Mouse (Mus musculus) monocyte, adult 2 months (primary cell): ENCODE measurements at regions not wholly inside any gene's neighbourhood (a gene's known extent, or its start where the extent isn't known, plus 50 kb on each side); places are given as distances from the start of the nearest gene placed in this dataset.

Source experiments
- DNase-seq, 2 experiments: peaks; one replicate each; pipeline ENCODE4 v3.0.0; 2022; ENCODE audit warnings: low spot score in 2 of 2, low read depth in 1 of 2

DNA sequence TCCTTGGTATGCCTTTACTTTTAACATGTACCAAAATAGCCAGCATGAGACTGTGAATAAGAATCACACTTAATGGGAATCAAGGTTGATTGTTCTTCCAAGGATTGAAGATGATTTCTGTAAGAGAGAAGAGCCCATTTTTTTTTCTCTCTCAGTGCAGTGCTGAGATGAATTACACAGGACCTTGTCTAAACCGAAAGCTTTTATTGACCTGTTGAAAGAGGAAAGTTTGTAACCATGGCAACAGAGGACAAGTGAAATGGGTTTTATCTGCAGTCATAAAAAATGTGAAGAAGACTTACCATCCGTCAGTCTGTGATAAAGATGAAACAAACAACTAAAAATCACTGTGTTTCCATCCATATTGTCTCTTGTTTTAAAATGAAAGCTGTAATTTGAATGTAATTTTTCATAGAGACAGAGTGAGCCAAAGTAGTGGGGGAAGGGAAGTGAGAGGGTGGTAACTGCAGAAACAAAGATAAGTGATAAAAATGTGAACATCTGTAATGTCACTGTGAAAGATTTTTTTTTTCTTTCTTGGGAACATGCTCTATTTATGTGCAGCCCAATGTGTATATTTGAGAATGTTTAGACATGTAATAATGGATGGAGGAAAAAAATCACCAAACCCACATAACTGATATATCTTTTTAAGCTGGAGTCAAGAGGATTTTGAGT, 661.9 kb downstream of the Basp1 start:
- DNase-seq = no peak

DNA sequence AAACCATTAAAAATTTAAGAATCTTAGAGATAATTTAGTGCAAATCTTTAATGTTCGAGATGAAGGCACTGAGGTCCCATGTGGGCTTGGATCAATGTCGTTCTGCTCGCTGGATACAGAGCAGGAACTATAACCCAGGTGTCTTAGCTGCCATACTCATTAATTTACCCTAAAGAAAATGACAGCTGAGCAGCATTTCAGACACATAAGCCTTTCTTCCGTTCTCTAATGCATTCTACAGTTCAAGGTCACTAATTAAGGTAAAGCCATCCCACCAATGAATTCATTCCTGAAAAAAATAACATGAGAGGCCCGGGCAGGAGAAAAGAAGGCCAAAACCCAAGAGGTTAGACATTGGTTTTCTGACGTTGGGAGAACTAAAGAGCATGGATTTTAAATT, 670.3 kb downstream of the Basp1 start:
- no peak for DNase-seq

DNA sequence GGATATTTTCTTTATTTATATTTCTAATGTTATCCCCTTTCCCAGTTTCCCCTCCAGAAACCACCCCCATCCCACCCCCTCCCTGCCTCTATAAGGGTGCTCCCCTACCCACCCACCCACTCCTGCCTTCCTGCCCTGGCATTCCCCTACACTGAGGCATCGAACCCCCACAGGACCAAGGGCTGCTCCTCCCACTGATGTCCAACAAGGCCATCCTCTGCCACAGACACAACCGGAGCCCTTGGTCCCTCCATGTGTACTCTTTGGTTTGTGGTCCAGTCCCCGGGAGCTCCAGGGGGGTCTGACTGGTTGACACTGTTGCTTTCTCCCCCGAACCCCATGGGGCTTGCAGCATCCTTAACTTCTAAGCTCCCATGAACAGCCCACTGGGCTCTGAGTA, 688.4 kb downstream of the Basp1 start:
- no peak for DNase-seq

DNA sequence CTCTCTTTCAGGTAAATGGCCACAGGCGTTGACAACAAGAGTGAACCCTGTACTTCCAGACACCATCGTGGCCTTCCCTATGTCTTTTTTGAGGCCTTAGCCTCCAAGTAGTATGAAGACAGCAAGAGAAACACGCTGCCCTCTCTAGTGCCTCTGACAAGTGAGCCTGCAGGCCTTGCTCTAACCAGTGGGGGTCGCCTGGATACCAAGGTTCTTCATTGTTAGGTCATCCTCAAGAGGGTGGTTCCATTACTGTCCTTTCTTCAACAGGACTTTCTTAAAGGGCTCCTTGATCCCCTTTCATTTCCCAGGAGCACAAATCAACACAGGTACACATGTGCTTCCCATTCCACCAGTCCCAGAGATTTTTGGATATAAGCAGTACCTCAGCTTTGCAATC, 688.9 kb downstream of the Basp1 start:
- DNase-seq = no peak

DNA sequence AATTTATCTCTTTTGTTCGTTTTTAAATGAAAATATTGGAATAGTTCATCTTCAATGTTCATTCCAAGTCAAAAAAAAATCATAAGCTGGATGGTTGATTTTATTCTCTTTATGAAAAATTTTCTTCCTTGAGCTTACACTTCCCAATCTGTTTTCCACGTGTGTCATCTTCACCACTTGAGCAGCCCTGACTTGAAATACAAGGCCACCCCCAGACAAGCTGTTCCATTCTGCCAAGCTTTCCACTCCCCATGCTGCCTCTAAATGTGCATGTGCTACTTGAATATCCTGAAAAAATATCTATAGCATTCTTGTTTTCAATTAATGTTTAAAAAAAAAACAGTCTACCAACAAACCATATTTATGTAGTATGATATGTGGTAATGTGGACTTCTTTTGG, 693.2 kb downstream of the Basp1 start:
- DNase-seq = no peak

DNA sequence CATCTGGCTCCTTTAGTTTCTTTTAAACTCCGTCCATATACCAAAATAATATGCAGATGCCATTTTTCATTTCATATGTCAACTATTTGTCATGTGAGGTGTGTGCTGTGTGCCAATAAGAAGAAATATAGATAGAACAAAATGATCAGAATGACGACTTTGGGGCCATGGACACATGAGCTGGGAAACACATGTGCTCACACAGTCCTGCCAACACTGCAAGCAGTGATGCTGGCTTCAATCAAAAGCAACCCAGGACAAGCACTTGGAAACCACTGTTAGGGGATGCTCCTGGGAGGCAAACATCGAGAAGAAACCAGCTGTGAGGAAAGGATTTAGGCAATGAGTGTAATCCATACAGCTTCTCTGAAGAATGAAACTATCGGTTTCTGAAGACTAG, 731.4 kb downstream of the Basp1 start:
- no peak for DNase-seq

DNA sequence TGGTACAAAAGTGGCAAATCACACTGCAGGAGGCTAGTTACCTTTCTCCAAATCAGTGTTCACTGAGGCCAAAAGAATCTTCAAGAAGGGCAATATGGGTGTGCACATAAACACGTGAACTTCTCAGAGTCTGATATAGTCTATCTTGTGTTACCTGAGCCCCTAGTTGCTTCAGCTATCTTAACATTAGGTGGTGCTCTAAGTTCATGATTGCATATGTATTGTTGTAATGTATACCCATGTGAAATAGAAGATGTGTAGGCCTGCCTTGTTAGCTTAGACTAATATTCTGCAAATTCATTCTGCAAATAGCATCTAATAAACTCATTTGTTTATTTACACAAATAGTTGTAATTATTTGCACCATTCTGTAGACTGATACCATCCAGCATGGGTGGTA, 764.6 kb downstream of the Basp1 start:
- DNase-seq = no peak

DNA sequence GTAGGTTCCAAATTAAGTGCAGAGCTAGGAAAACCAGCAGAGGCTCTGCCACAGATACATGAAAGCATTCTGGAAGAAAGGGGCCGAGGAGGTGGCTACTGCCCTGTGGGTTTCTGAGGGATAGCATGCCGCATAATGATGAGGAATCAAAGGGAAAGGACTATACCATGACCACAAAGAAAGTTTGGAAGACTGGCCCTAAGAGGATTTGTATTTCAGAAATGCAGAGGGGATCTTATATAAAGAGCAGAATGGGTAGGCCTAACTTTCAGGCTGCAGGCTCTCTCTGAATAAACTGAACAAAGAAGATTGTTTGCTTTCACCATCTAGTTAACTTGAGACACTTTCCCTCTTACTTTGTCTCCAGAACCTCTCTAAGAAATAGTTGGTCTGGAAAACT, 777.9 kb downstream of the Basp1 start:
- no peak for DNase-seq

DNA sequence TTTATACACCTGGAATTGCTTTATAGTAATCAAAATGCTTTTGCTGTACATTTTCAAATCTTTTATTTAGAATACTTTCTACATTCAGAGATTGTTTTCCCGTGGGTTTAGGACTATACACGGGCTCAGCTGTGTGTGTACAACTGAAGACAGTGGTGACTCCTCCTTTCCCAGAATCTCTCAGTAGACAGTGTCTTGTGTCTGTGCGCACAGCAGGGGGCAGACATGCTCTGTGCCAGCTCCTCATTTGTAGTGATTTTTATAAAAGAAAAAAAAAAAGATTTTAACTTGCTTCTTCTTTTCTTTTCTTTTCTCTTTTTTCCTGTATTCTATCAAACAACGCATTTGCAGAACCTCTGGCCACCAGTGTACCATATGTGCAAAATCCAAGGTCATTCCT, 817.3 kb downstream of the Basp1 start:
- DNase-seq = no peak

DNA sequence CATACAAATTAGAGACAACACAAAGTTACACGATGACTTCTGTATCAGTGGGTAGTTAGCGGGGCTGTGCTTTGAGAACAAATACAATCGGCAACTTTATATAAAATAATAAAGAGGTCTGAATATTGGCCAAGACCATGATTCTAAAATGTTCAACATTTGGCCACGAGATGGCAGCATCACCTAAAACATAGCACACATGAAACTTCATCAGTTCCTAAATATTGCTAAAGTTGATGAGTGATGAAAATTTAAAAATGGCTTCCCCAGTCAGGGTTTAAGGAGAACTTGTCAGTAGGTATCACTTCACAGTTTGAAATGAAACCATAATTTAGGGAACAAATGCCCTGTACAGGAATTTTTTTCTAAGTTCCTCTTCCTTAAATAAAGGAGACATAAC, 824.6 kb downstream of the Basp1 start:
- no peak for DNase-seq

DNA sequence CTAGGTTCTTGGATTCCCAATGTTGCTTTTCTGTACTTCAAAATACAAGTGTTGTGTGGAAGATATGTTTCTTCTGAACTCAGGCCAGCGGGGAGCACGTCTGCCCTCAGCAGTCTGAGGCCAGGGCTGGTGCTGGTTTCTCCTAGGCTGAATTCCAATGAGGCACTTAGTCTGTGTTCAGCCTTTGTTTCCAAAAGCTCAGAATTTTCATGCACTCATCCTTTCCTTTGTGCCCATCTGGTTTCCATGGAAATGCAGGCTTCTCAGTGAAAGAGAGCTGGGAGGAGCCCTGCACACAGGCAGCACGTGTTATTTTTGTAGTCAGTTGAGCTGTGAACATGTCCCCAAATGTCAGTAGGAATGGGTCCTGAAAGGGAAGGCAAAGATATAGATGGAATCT, 846.6 kb downstream of the Basp1 start:
- no peak for DNase-seq

DNA sequence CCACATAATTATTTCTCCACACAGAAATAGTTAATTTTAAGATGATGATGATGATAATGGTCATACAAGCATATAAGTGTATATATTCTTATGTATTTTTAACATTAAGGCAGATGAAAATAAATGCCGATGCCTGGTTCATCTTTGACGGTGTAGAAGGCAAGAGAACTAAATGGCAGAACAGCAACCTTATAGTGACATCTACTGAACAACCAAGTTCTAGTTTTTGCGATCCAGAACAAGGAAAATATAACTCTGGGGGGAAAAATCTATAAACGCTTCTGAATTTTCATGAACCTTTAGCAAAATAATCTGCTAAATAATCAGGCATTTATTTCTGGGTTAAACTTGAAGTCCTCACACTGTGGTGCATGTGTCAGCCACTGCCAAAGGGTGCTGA, 856.8 kb downstream of the Basp1 start:
- DNase-seq = no peak

DNA sequence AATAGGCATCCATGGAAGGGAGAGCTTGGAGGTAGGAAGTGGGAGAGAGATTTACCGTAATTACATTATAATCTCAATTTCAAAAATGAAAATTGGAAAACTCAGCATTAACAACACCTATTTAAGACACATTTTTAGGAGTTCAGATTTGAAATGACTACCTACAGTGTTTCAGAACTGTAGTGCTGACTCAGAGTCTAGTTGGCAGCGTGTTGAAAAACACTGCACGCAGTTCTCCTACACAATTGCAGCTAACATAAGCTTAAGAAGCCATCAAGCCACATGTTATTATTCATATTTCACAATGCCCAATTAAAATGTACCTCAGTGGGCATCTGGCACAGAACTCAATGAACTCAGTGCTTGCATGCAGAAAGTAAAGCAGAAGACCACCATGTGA, 863.5 kb downstream of the Basp1 start:
- DNase-seq = no peak

DNA sequence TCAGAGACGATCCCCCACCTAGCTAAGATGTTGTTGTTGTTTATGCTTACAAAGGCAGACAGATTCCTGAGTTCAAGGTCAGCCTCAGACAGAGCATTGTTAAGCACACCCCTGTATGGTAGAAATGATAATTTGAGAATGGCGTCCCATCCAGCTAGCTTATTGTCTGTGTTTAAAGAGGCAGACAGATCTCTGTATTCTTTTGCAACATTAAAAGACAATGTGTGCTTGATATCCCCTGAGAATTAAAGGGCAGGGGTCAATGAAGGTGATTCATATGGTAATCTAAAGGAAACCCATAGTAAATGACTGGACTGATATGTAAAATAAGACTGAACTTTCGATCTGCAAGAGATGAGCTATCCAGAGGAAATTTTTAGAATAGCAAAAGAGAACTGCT, 883.5 kb downstream of the Basp1 start:
- no peak for DNase-seq

DNA sequence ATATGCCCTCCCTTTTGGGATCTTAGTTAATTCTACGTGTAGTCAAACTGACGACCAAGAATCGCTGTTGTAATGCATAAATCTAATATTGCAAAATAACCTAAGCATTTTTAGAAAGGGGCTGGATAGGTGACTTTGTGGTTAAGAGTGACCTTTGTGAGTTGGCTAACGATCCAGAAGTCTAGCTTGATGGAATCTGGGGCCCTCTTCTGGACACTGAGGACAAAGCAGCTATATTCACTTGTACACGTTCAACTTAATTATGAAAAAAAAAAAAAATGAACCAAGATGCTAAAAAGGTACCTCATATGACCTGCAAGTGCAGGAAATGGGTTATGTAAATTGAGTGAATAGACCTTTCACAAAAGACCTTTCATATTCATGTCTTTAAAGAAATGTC, 886.2 kb downstream of the Basp1 start:
- DNase-seq = no peak

DNA sequence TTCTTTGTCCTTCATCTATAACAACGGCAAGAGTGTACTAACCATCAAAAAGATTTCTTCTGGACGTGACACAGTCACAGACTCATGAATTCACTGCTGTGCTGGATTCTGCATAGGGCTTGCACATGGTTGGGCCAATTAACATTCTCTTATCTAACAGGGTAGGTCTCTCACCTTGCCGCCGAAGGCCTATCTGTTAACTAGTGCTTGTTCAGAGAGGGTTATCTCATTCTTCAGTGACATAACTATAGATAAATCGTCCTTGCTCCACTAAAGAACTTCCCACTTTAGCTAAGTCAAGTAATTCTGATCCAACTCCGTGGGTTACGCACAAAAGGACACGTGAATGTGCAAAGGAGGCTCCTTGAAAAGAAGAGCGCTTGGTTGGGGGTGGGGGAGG, 899.6 kb downstream of the Basp1 start:
- DNase-seq = no peak

DNA sequence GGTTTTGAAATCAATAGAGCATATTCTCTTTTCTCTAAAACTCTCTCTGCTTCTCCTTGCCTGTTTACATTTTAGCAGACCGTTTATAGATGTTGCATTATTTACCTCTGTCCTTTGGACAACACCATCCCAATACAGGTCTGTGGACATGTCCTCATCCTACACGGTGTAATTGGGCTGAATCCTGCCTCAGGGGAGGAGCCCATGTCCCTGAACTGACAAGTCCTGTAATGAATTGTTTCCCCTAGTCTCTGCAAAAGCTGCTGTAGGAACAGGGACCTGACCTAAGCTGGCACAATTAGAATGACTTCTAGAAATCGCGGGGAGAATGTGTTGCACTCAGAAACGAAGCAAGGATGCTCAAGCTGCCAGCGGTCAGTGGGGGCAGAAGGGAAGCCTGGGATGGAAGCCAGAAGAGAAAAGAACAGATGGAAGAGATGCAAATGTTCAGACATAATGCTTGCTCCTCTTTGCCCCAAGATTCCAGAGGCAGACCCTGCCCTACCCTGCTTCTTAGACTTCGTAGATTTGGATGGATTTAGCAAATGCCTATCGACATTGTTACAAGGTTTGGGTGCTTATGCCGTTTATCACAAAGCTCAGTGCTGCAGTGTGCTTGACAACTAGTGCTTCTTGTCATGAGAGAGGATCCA, 911.5 kb downstream of the Basp1 start:
- no peak for DNase-seq

DNA sequence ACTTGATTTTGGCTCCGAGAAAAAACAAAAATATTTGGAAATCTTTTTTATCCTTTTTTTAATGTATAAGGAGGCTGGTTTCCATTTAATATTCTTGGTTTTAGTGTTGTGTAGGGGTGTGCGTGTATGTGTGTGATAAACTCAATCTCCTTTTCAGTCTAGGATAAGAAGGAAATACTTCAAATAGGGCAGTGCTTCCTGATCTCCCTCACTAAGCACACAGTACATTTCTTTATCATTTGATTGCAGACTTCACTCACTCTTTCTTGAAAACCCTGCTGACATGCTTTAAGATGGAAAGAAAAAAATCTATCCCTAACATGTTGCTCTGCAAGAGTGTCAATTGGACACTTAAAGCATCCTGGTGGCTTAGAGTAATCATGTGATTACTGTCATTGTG, 927.3 kb downstream of the Basp1 start:
- DNase-seq = no peak

DNA sequence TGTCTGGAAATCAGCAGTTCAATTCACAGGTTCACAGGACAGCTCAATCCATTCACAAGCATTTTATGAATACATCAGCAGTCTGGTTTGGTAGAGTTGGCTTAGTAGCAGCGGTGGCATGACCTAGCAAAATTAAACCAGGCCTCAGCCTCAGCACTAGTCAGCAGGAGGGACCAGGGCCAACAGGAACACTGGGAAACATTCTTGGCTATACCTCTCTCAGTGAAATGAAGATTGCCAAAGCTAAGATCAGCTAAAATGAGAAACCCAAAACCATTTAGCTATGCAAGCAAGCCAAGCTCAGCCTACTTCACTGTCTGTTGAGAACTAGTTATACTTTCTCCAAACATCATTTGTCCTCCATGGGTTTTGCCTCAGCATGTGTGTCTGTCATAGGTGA, 945.3 kb downstream of the Basp1 start:
- DNase-seq = no peak

DNA sequence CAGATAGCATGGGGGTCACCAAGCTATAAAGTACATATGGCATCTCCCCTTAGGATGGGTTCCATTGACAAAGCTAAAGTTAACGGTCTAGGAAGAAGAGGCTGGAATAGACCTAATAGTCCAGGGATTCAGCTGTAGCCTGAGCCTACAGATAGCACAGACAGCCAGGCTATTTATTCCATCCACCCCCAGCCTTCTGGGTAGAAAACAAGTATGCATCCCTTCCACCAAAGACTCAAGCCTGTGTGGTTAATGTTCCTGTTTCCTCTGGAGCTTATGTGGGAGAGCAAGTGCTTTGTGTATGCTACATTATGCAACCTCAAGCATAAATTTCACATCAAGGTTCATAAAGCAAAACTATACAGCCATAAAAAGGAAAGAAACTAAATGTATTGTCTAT, 955.8 kb downstream of the Basp1 start:
- DNase-seq = no peak

DNA sequence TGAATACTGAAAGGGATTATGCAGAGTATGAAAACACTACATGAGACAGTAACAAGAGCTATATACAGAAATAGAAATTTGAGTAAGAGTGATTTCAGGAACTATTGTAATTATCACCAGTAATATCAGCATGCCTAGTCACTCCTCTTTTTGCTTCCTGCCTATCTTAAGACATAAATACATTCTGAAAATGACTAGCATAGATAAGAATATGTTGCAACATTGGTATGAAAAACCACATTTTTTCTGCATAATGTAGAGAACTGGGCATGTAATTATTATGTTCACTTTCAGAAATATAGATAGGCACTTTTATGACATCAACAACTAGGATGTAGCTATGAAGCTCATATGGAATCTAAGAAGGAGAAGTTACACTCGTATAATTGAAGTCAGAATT, 980.5 kb downstream of the Basp1 start:
- no peak for DNase-seq

DNA sequence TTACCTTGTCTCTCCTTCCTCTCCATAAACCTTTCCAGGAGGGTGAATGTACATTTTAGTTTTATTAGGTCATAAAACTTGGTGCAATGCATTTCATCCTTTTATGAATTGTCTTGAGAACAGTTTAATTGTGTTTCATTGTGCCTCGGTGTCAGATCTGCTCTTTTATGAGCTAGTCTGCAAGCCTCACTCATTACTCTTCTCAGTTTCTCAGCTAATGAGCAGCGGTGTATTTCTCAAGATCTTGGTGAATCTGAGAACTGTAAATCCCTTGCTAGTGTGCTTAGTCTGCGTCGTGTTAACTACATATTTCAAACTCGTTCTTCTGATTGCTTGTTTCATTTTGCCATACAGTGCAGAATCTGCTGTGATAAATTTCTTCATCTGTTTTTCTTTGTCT, 984.4 kb downstream of the Basp1 start:
- no peak for DNase-seq

DNA sequence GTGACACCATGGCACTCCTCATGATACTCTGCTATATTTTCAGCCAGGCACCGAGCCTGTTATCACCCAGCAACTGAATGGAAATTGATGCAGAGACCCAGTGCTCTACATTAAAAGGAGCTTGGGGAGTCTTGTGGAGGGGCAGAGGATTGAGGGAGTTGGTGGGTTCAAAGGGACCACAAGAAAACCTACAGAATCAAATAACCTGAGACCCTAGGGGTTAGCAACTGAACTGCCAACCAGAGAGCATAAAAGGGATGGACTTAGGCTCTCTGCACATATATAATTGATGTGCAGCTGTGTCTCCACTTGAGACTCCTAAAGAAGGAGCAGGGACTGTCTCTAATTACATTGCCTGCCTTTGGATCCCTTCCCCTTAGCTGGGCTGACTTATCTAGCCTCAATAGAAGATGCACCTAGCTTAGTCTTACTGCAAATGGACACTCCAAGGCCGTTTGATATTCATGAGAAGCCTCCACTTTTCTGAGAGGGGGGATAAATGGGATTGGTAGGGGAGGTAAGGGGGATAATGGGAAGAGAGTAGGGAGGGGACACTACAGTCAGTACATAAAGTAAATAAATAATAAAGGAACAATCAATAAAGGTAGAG, 991.1 kb downstream of the Basp1 start:
- no peak for DNase-seq
